Comparison of ENCODE assay signal across 27 mouse cellular contexts in genomic region chr7:30846505-30847053, GRCm38 (mm10). TPM values are rescaled to one million over a fixed set of nuclear protein-coding genes. Genes with fewer than 3 reads are reported as not detected.
A peak's percentile ranks its signal among the peaks of the same experiment; 100 is the strongest.
DNase-seq lines count a peak whose midpoint lies in the region; ATAC-seq and TF ChIP-seq lines count a peak whose summit lies in the region.
"Had no signal": no experiment of that assay in that cellular context is flagged by ENCODE, and none has a peak within 500 bp of the region (broad histone marks: within the 10 kb centered on the region; RNA-seq: fewer than 3 reads in every experiment).

No protein-coding gene starts in this region.

- no peak overlapping the region for H3K4me3 ChIP-seq in kidney, adult 2 months (ENCODE audit: insufficient read depth, low read depth, low read length)
- H3K4me3 ChIP-seq in intestine, embryonic 16.5 days (ENCODE audit: low read length) = no peak overlapping the region
- no peak overlapping the region for H3K4me3 ChIP-seq in forebrain, embryonic 12.5 days (replicated peaks)
- H3K4me3 ChIP-seq: embryonic facial prominence, embryonic 15.5 days; erythroblast, embryonic 14.5 days; forebrain, embryonic 10.5 days; heart, embryonic 12.5 days; hindbrain, embryonic 12.5 days had no signal

- 0 out of 2 replicates have a peak, but pooled peaks have one; percentile 11 for ATAC-seq in intestine, embryonic 16.5 days
- no peak for ATAC-seq in forebrain, embryonic 12.5 days (ENCODE audit: low FRiP score)
- no peak for ATAC-seq in activated CD4-positive, CD25-positive, alpha-beta regulatory T cell, adult 4 months
- ATAC-seq: forebrain, embryonic 16.5 days; hindbrain, postnatal 0 days; Patski had no signal

- H3K9ac ChIP-seq in intestine, embryonic 16.5 days (ENCODE audit: low read depth, low read length) = no peak overlapping the region
- H3K9ac ChIP-seq in forebrain, embryonic 12.5 days = no peak overlapping the region
- H3K9ac ChIP-seq: embryonic facial prominence, embryonic 15.5 days; heart, embryonic 12.5 days; hindbrain, embryonic 12.5 days had no signal

- peak overlapping the region; percentile 55; the same call in 1 of the 2 replicates for H3K27ac ChIP-seq in kidney, adult 2 months (ENCODE audit: insufficient read depth, low read depth, low read length)
- peak overlapping the region; percentile 49; the same call in 1 of the 2 replicates for H3K27ac ChIP-seq in intestine, embryonic 16.5 days (ENCODE audit: low read length)
- no peak overlapping the region for H3K27ac ChIP-seq in forebrain, embryonic 12.5 days
- H3K27ac ChIP-seq: embryonic facial prominence, embryonic 15.5 days; forebrain, embryonic 10.5 days; hindbrain, embryonic 12.5 days; hindbrain, postnatal 0 days had no signal

- no peak for TF ChIP-seq CTCF in kidney, adult 2 months (conservative IDR thresholded peaks at IDR 0.05; ENCODE audit: insufficient read depth, insufficient read length, low read depth, low read length)

- no peaks in the 10 kb centered on the region for H3K9me3 ChIP-seq in intestine, embryonic 16.5 days (ENCODE audit: control insufficient read depth, low read length)
- no peaks in the 10 kb centered on the region for H3K9me3 ChIP-seq in forebrain, embryonic 12.5 days
- H3K9me3 ChIP-seq: embryonic facial prominence, embryonic 15.5 days; forebrain, embryonic 10.5 days; heart, embryonic 12.5 days; hindbrain, embryonic 12.5 days had no signal

- no peak for DNase-seq in kidney, adult 2 months
- no peak for DNase-seq in kidney, postnatal 36 days
- peak; percentile 38 for DNase-seq in ES-CJ7 (ENCODE audit: low read depth, low spot score)
- peak; percentile 52 for DNase-seq in yolk sac, embryonic 10.5 days (ENCODE audit: low spot score)
- DNase-seq in left cerebral cortex, adult 9 months (ENCODE audit: low spot score in 2 of 2) = no peak
- DNase-seq: adrenal gland, postnatal 36 days; cerebellum, adult 2 months; cerebellum, postnatal 14 days; embryo, embryonic 11 days; gastrocnemius, postnatal 10 days; heart, postnatal 36 days had no signal

- H3K36me3 ChIP-seq in kidney, adult 2 months (ENCODE audit: control insufficient read depth, insufficient read depth, low read length) = no peaks in the 10 kb centered on the region
- H3K36me3 ChIP-seq in intestine, embryonic 16.5 days (ENCODE audit: control insufficient read depth, insufficient read depth, low read length) = no peaks in the 10 kb centered on the region
- no peaks in the 10 kb centered on the region for H3K36me3 ChIP-seq in forebrain, embryonic 12.5 days (replicated peaks)
- H3K36me3 ChIP-seq: embryonic facial prominence, embryonic 15.5 days; forebrain, embryonic 10.5 days; heart, embryonic 12.5 days; hindbrain, embryonic 12.5 days had no signal

- H3K4me1 ChIP-seq in kidney, adult 2 months (ENCODE audit: control insufficient read depth, insufficient read depth, low read length) = peaks cover 27% of the 10 kb centered on the region
- peaks cover 10% of the 10 kb centered on the region; the same call in 1 of the 2 replicates for H3K4me1 ChIP-seq in intestine, embryonic 16.5 days (ENCODE audit: control insufficient read depth, insufficient read depth, low read length)
- 0 out of 2 replicates have a peak, but pooled peaks cover 4% of the 10 kb centered on the region for H3K4me1 ChIP-seq in forebrain, embryonic 12.5 days
- H3K4me1 ChIP-seq: embryonic facial prominence, embryonic 15.5 days; forebrain, embryonic 10.5 days had no signal

- no peaks in the 10 kb centered on the region for H3K27me3 ChIP-seq in kidney, adult 2 months (replicated peaks; ENCODE audit: control insufficient read depth, insufficient read depth, low read length)
- no peaks in the 10 kb centered on the region for H3K27me3 ChIP-seq in intestine, embryonic 16.5 days (replicated peaks; ENCODE audit: control insufficient read depth, insufficient read depth, low read length)
- H3K27me3 ChIP-seq in forebrain, embryonic 12.5 days = no peaks in the 10 kb centered on the region
- H3K27me3 ChIP-seq: CH12.LX; embryonic facial prominence, embryonic 15.5 days; heart, embryonic 12.5 days; hindbrain, embryonic 12.5 days had no signal

- H3K4me2 ChIP-seq in intestine, embryonic 16.5 days (ENCODE audit: low read depth, low read length) = no peak overlapping the region
- H3K4me2 ChIP-seq in forebrain, embryonic 12.5 days = no peak overlapping the region
- H3K4me2 ChIP-seq: embryonic facial prominence, embryonic 15.5 days; heart, embryonic 12.5 days; hindbrain, embryonic 12.5 days had no signal

- no peak for TF ChIP-seq POLR2A in kidney, adult 2 months (IDR thresholded peaks at IDR 0.05; ENCODE audit: low read depth, low read length)

- 87% methylated on average over 2 of the region's 2 CpGs for WGBS in kidney, adult 2 months
- WGBS in intestine, embryonic 16.5 days = 56% methylated on average over 2 of the region's 2 CpGs
- 82% methylated on average over 2 of the region's 2 CpGs for WGBS in forebrain, embryonic 12.5 days

RNA-seq across cellular contexts. Expression of gene Ffar3, which starts 9.4 kb away (rescaled TPM):
- polyA plus RNA-seq in kidney, adult 2 months (2012; rRNA removed) = 0.07 and 0.08 TPM in 2 replicates
- 0.78 TPM in 2 replicates for polyA plus RNA-seq in intestine, embryonic 16.5 days (2015; fragmentation: Nextera tagmentation; extraction: Ambion mirVana)
- not detected in 2 replicates for polyA plus RNA-seq in forebrain, embryonic 12.5 days (2016; fragmentation: Nextera tagmentation; extraction: Ambion mirVana)
- polyA plus RNA-seq in activated CD4-positive, CD25-positive, alpha-beta regulatory T cell, adult 4 months (2017; shearing (Covaris generic)) = not detected
- polyA plus RNA-seq: cerebellum, adult 2 months; embryonic facial prominence, embryonic 11.5 days; embryonic facial prominence, embryonic 15.5 days; erythroblast, embryonic 14.5 days; forebrain, embryonic 10.5 days; forebrain, embryonic 16.5 days; frontal cortex, adult 2 months; gonadal fat pad, adult 2 months; heart, embryonic 12.5 days; heart, embryonic 16.5 days; hindbrain, embryonic 12.5 days; Patski had no signal

RNA-seq across cellular contexts. Expression of gene Ffar1, which starts 14.8 kb away (rescaled TPM):
- polyA plus RNA-seq in kidney, adult 2 months (2012; rRNA removed) = 0.03 and 0.48 TPM in 2 replicates
- polyA plus RNA-seq in intestine, embryonic 16.5 days (2015; fragmentation: Nextera tagmentation; extraction: Ambion mirVana) = 0.35 and 0.37 TPM in 2 replicates
- polyA plus RNA-seq in forebrain, embryonic 12.5 days (2016; fragmentation: Nextera tagmentation; extraction: Ambion mirVana) = not detected in 2 replicates
- under 1 TPM; 0.19 to 0.28 TPM for polyA plus RNA-seq in activated CD4-positive, CD25-positive, alpha-beta regulatory T cell, adult 4 months (2017; shearing (Covaris generic))
- polyA plus RNA-seq: cerebellum, adult 2 months; embryonic facial prominence, embryonic 11.5 days; embryonic facial prominence, embryonic 15.5 days; erythroblast, embryonic 14.5 days; forebrain, embryonic 10.5 days; forebrain, embryonic 16.5 days; frontal cortex, adult 2 months; heart, embryonic 12.5 days; hindbrain, embryonic 12.5 days; hindbrain, postnatal 0 days; Patski had no signal

RNA-seq across cellular contexts. Expression of gene Ffar2, which starts 23.0 kb away (rescaled TPM):
- polyA plus RNA-seq in kidney, adult 2 months (2012; rRNA removed) = 1.2 and 1.4 TPM in 2 replicates
- polyA plus RNA-seq in intestine, embryonic 16.5 days (2015; fragmentation: Nextera tagmentation; extraction: Ambion mirVana) = 10.9 and 11.7 TPM in 2 replicates
- not detected in 2 replicates for polyA plus RNA-seq in forebrain, embryonic 12.5 days (2016; fragmentation: Nextera tagmentation; extraction: Ambion mirVana)
- under 1 TPM; 0.22 to 0.68 TPM for polyA plus RNA-seq in activated CD4-positive, CD25-positive, alpha-beta regulatory T cell, adult 4 months (2017; shearing (Covaris generic))
- polyA plus RNA-seq: embryonic facial prominence, embryonic 11.5 days; embryonic facial prominence, embryonic 15.5 days; erythroblast, embryonic 14.5 days; forebrain, embryonic 10.5 days; forebrain, embryonic 16.5 days; heart, embryonic 12.5 days; hindbrain, embryonic 12.5 days; Patski had no signal

RNA-seq across cellular contexts. Expression of gene Cd22, which starts 33.6 kb away (rescaled TPM):
- polyA plus RNA-seq in kidney, adult 2 months (2012; rRNA removed) = 0.42 and 11.2 TPM in 2 replicates
- 0.62 and 0.70 TPM in 2 replicates for polyA plus RNA-seq in intestine, embryonic 16.5 days (2015; fragmentation: Nextera tagmentation; extraction: Ambion mirVana)
- polyA plus RNA-seq in forebrain, embryonic 12.5 days (2016; fragmentation: Nextera tagmentation; extraction: Ambion mirVana) = not detected in 2 replicates
- 1 to 10 TPM; 4.5 to 9.3 TPM for polyA plus RNA-seq in activated CD4-positive, CD25-positive, alpha-beta regulatory T cell, adult 4 months (2017; shearing (Covaris generic))
- polyA plus RNA-seq: embryonic facial prominence, embryonic 11.5 days; erythroblast, embryonic 14.5 days; forebrain, embryonic 10.5 days; heart, embryonic 12.5 days; hindbrain, embryonic 12.5 days; Patski had no signal

RNA-seq across cellular contexts. Expression of gene Krtdap, which starts 58.9 kb away (rescaled TPM):
- polyA plus RNA-seq in kidney, adult 2 months (2012; rRNA removed) = 0.50 TPM in 1 of 2 replicates, not detected in the other
- polyA plus RNA-seq in intestine, embryonic 16.5 days (2015; fragmentation: Nextera tagmentation; extraction: Ambion mirVana) = 1.5 and 3.4 TPM in 2 replicates
- not detected in 2 replicates for polyA plus RNA-seq in forebrain, embryonic 12.5 days (2016; fragmentation: Nextera tagmentation; extraction: Ambion mirVana)
- not detected for polyA plus RNA-seq in activated CD4-positive, CD25-positive, alpha-beta regulatory T cell, adult 4 months (2017; shearing (Covaris generic))
- polyA plus RNA-seq: cerebellum, adult 2 months; embryonic facial prominence, embryonic 11.5 days; erythroblast, embryonic 14.5 days; forebrain, embryonic 10.5 days; forebrain, embryonic 16.5 days; frontal cortex, adult 2 months; heart, embryonic 12.5 days; hindbrain, embryonic 12.5 days; Patski had no signal

Comparison
In these comparisons a context has a peak if more than half of its experiments do, and no peak if none do; other contexts are left out.
1. DNase-seq: peak in ES-CJ7 (single experiment) and yolk sac, embryonic 10.5 days (single experiment); none in kidney, adult 2 months (single experiment), kidney, postnatal 36 days (0 of 2) and left cerebral cortex, adult 9 months (0 of 2).